15 mouse cellular contexts compared by ENCODE assay signal in the genomic region with DNA sequence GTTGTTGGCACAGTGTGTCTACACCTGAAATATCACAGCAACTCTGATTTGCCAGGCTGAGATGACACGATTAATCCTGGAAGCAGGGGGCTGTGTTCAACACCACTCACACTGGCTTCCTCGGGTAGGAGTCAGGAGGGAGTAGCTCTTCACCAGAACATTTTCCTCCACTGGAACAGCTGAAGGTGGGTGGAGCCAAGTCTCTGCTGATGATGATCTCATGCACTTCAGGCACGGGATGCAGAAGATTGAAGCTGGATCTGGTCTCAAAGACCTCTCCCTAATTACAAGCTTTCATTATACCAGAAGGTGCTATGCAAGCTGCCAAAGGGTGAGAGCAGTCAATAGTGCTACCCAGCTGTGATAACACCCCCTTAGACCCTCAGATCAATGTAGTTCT. TPM values are rescaled to one million over a fixed set of nuclear protein-coding genes. Genes with fewer than 3 reads are reported as not detected.
DNase-seq lines count a peak whose midpoint lies in the region; ATAC-seq and TF ChIP-seq lines count a peak whose summit lies in the region.
"Had no signal": no experiment of that assay in that cellular context is flagged by ENCODE, and none has a peak within 500 bp of the region (broad histone marks: within the 10 kb centered on the region; RNA-seq: fewer than 3 reads in every experiment).

No protein-coding gene starts in this region.

- H3K9ac ChIP-seq in forebrain, postnatal 0 days, result no peak overlapping the region
- no peak overlapping the region for H3K9ac ChIP-seq in forebrain, embryonic 12.5 days
- no peak overlapping the region for H3K9ac ChIP-seq in kidney, embryonic 14.5 days (ENCODE audit: low read depth, low read length)
- no peak overlapping the region for H3K9ac ChIP-seq in CH12.LX (ENCODE audit: insufficient read depth, low read depth)
- H3K9ac ChIP-seq: heart, embryonic 15.5 days; neural tube, embryonic 13.5 days had no signal

- TF ChIP-seq CTCF in forebrain, postnatal 0 days (IDR thresholded peaks at IDR 0.05; ENCODE audit: low read depth), result no peak
- TF ChIP-seq CTCF in CH12.LX (conservative IDR thresholded peaks at IDR 0.05 in 1 of 2, IDR thresholded peaks at IDR 0.05 in 1 of 2; ENCODE audit: low read depth in 2 of 2, low read length in 2 of 2), result no peak

- H3K4me3 ChIP-seq in forebrain, postnatal 0 days (ENCODE audit: low read depth, low read length), result no peak overlapping the region
- no peak overlapping the region for H3K4me3 ChIP-seq in forebrain, embryonic 12.5 days (replicated peaks)
- H3K4me3 ChIP-seq in kidney, embryonic 14.5 days (ENCODE audit: low read length), result no peak overlapping the region
- no peak overlapping the region for H3K4me3 ChIP-seq in CH12.LX (replicated peaks in 1 of 3; ENCODE audit: low read depth in 2 of 3, low read length in 2 of 3, poor library complexity in 1 of 3)
- H3K4me3 ChIP-seq: heart, embryonic 15.5 days; neural tube, embryonic 13.5 days had no signal

- H3K4me1 ChIP-seq in forebrain, postnatal 0 days (ENCODE audit: insufficient read depth), result no peaks in the 10 kb centered on the region
- peaks cover 5% of the 10 kb centered on the region; the same call in 1 of the 2 replicates for H3K4me1 ChIP-seq in forebrain, embryonic 12.5 days
- H3K4me1 ChIP-seq in kidney, embryonic 14.5 days (ENCODE audit: control insufficient read depth, insufficient read depth, low read length), result no peaks in the 10 kb centered on the region
- no peaks in the 10 kb centered on the region for H3K4me1 ChIP-seq in CH12.LX (ENCODE audit: control insufficient read depth in 1 of 2, insufficient read depth in 2 of 2)
- H3K4me1 ChIP-seq: neural tube, embryonic 13.5 days had no signal

- peak; percentile 79 for ATAC-seq in forebrain, postnatal 0 days
- no peak for ATAC-seq in forebrain, embryonic 12.5 days (ENCODE audit: low FRiP score)
- no peak for ATAC-seq in kidney, embryonic 14.5 days (ENCODE audit: low FRiP score, low TSS enrichment)
- no peak for ATAC-seq in megakaryocyte-erythroid progenitor cell, adult 5-6 weeks (replicated peaks; ENCODE audit: low FRiP score, low TSS enrichment, poor library complexity, severe bottlenecking)
- ATAC-seq: forebrain, embryonic 16.5 days; midbrain, embryonic 16.5 days had no signal

- in situ Hi-C loops in CH12.LX (cut with MboI; ENCODE audit: low pct_ligation_motif_present, low pct_unique_long_range_greater_than_20kb, low sequenced_read_pairs), result no loop called here

- DNase-seq in forebrain, postnatal 0 days, result no peak
- peak; percentile 28 for DNase-seq in kidney, postnatal 10 days
- no peak for DNase-seq in CH12.LX (ENCODE audit: extremely low read depth)
- DNase-seq in heart, postnatal 10 days, result peak; percentile 43 to 49
- no peak for DNase-seq in adrenal gland, adult 18-20 months (ENCODE audit: low spot score in 2 of 2)
- DNase-seq: adrenal gland, postnatal 25 days; kidney, adult 9 months had no signal

- 27% methylated on average over 3 of the region's 3 CpGs for WGBS in forebrain, postnatal 0 days
- 40% methylated on average over 3 of the region's 3 CpGs for WGBS in forebrain, embryonic 12.5 days
- WGBS in kidney, embryonic 14.5 days, result 42% methylated on average over 3 of the region's 3 CpGs

- H3K79me2 ChIP-seq in CH12.LX (replicated peaks; ENCODE audit: control insufficient read depth, extremely low read depth, insufficient read depth, poor library complexity, severe bottlenecking), result no peaks in the 10 kb centered on the region

- no peaks in the 10 kb centered on the region for H3K9me3 ChIP-seq in forebrain, postnatal 0 days (ENCODE audit: low read length)
- H3K9me3 ChIP-seq in forebrain, embryonic 12.5 days, result no peaks in the 10 kb centered on the region
- no peaks in the 10 kb centered on the region for H3K9me3 ChIP-seq in kidney, embryonic 14.5 days (ENCODE audit: control insufficient read depth, low read length)
- no peaks in the 10 kb centered on the region for H3K9me3 ChIP-seq in CH12.LX (replicated peaks; ENCODE audit: low read length)
- H3K9me3 ChIP-seq: heart, embryonic 15.5 days; neural tube, embryonic 13.5 days had no signal

- H3K4me2 ChIP-seq in forebrain, postnatal 0 days (ENCODE audit: low read depth), result no peak overlapping the region
- no peak overlapping the region for H3K4me2 ChIP-seq in forebrain, embryonic 12.5 days
- no peak overlapping the region for H3K4me2 ChIP-seq in kidney, embryonic 14.5 days (replicated peaks; ENCODE audit: low read depth, low read length)
- H3K4me2 ChIP-seq in CH12.LX (ENCODE audit: insufficient read depth, low read depth, poor library complexity, severe bottlenecking), result no peak overlapping the region
- H3K4me2 ChIP-seq: heart, embryonic 15.5 days; liver, embryonic 11.5 days; neural tube, embryonic 13.5 days had no signal

- H3K36me3 ChIP-seq in forebrain, postnatal 0 days (ENCODE audit: insufficient read depth), result no peaks in the 10 kb centered on the region
- no peaks in the 10 kb centered on the region for H3K36me3 ChIP-seq in forebrain, embryonic 12.5 days (replicated peaks)
- H3K36me3 ChIP-seq in kidney, embryonic 14.5 days (ENCODE audit: control insufficient read depth, insufficient read depth, low read length), result no peaks in the 10 kb centered on the region
- no peaks in the 10 kb centered on the region for H3K36me3 ChIP-seq in CH12.LX (replicated peaks in 1 of 2; ENCODE audit: control insufficient read depth in 1 of 2, insufficient read depth in 1 of 2, low read length in 1 of 2)
- H3K36me3 ChIP-seq: heart, embryonic 15.5 days; neural tube, embryonic 13.5 days had no signal

- TF ChIP-seq RAD21 in CH12.LX (IDR thresholded peaks at IDR 0.05; ENCODE audit: low read depth, low read length), result no peak

- TF ChIP-seq POLR2A in CH12.LX (IDR thresholded peaks at IDR 0.05; ENCODE audit: low read depth, low read length), result no peak

- no peak overlapping the region for H3K27ac ChIP-seq in forebrain, postnatal 0 days (ENCODE audit: low read depth, low read length)
- H3K27ac ChIP-seq in forebrain, embryonic 12.5 days, result no peak overlapping the region
- no peak overlapping the region for H3K27ac ChIP-seq in kidney, embryonic 14.5 days (ENCODE audit: low read depth, low read length)
- no peak overlapping the region for H3K27ac ChIP-seq in CH12.LX (ENCODE audit: insufficient read depth, low read depth)
- H3K27ac ChIP-seq: heart, embryonic 15.5 days; neural tube, embryonic 13.5 days had no signal

- dilution Hi-C loops in CH12.LX (cut with MboI; ENCODE audit: extremely low pct_ligation_motif_present, extremely low pct_unique_long_range_greater_than_20kb, low sequenced_read_pairs), result no loop called here

- no peaks in the 10 kb centered on the region for H3K27me3 ChIP-seq in forebrain, postnatal 0 days (ENCODE audit: insufficient read depth, low read length)
- no peaks in the 10 kb centered on the region for H3K27me3 ChIP-seq in forebrain, embryonic 12.5 days
- H3K27me3 ChIP-seq in kidney, embryonic 14.5 days (ENCODE audit: control insufficient read depth, insufficient read depth, low read length), result no peaks in the 10 kb centered on the region
- H3K27me3 ChIP-seq in CH12.LX (replicated peaks), result no peaks in the 10 kb centered on the region
- H3K27me3 ChIP-seq: heart, embryonic 15.5 days; neural tube, embryonic 13.5 days had no signal

- no peak for TF ChIP-seq EP300 in CH12.LX (IDR thresholded peaks at IDR 0.05; ENCODE audit: low read length)

- intact Hi-C loops in heart, postnatal 10 days (cut with DNase I), result no loop called here

TF ChIP-seq in CH12.LX, 34 proteins besides CTCF, POLR2A, EP300 and RAD21:
- TF ChIP-seq SIN3A (IDR thresholded peaks at IDR 0.05; ENCODE audit: low read length), result no peak
- TF ChIP-seq BHLHE40 (IDR thresholded peaks at IDR 0.05; ENCODE audit: low read depth, low read length), result 0 out of 2 replicates have a peak, but pooled peaks have one; percentile 25
TF ChIP-seq in CH12.LX: peak in this region for 1.

RNA-seq across cellular contexts. Expression of gene Rbbp6, which starts 35.0 kb away (rescaled TPM):
- 35.1 and 53.6 TPM in 2 replicates for total RNA-seq in forebrain, postnatal 0 days (2014; rRNA removed)
- polyA plus RNA-seq in forebrain, postnatal 0 days (2015; fragmentation: Nextera tagmentation; extraction: Ambion mirVana), result 18.4 and 21.4 TPM in 2 replicates
- 39.1 and 39.7 TPM in 2 replicates for polyA plus RNA-seq in forebrain, embryonic 12.5 days (2016; fragmentation: Nextera tagmentation; extraction: Ambion mirVana)
- polyA plus RNA-seq in kidney, embryonic 14.5 days (2014; fragmentation: Nextera tagmentation; extraction: Ambion mirVana), result 40.0 and 41.6 TPM in 2 replicates
- total RNA-seq in CH12.LX (2012; rRNA removed), result 22.9 and 25.0 TPM in 2 replicates
- total RNA-seq in CH12.LX (2014; rRNA removed), result 14.1 and 17.8 TPM in 2 replicates
- polyA plus RNA-seq in CH12.LX (2012; ENCODE audit: insufficient read length, low read depth), result 81.4 and 93.0 TPM in 2 replicates
- total RNA-seq in heart, postnatal 10 days (2021), result 10 to 100 TPM; 45.6 to 51.7 TPM
- total RNA-seq in megakaryocyte-erythroid progenitor cell, adult 5-6 weeks (2014; fragmentation: Nextera tagmentation), result 120 and 143 TPM in 2 replicates
- 89.7 and 95.3 TPM in 2 replicates for total RNA-seq in megakaryocyte-erythroid progenitor cell, adult 5-6 weeks (2017)
- total RNA-seq in adrenal gland, adult 18-20 months (2021), result 10 to 100 TPM; 42.7 to 62.0 TPM

Comparison
In these comparisons a context has a peak if more than half of its experiments do, and no peak if none do; other contexts are left out.
1. DNase-seq: peak in kidney, postnatal 10 days (single experiment) and heart, postnatal 10 days (2 of 2); none in forebrain, postnatal 0 days (single experiment), CH12.LX (single experiment) and adrenal gland, adult 18-20 months (0 of 2).